17 mouse cellular contexts compared by ENCODE assay signal in genomic region chr4:142587345-142588035, GRCm38 (mm10).
A peak's percentile ranks its signal among the peaks of the same experiment; 100 is the strongest.
DNase-seq lines count a peak whose midpoint lies in the region; ATAC-seq and TF ChIP-seq lines count a peak whose summit lies in the region.
"Had no signal": no experiment of that assay in that cellular context is flagged by ENCODE, and none has a peak within 500 bp of the region (broad histone marks: within the 10 kb centered on the region; RNA-seq: fewer than 3 reads in every experiment).

No protein-coding gene starts in this region.

- peak; percentile 17 for DNase-seq in embryonic facial prominence, embryonic 11.5 days (ENCODE audit: low spot score)
- no peak for DNase-seq in embryonic facial prominence, embryonic 10.5 days (ENCODE audit: low spot score)
- no peak for DNase-seq in hindbrain, embryonic 14.5 days (ENCODE audit: low spot score)
- DNase-seq in midbrain, postnatal 0 days (ENCODE audit: low spot score): peak; percentile 48
- DNase-seq in layer of hippocampus, postnatal 25 days (ENCODE audit: extremely low spot score in 1 of 2, low spot score in 1 of 2): no peak
- no peak for DNase-seq in layer of hippocampus, postnatal 36 days
- no peak for DNase-seq in layer of hippocampus, adult 9-10 months (ENCODE audit: low spot score)
- DNase-seq: adrenal gland, adult 2 months; cerebellum, adult 11 months; lung, adult 2 months; lung, postnatal 4 days; thymus, postnatal 36 days had no signal

- H3K4me3 ChIP-seq in embryonic facial prominence, embryonic 11.5 days (ENCODE audit: low read depth, low read length): no peak overlapping the region
- H3K4me3 ChIP-seq in embryonic facial prominence, embryonic 10.5 days: no peak overlapping the region
- H3K4me3 ChIP-seq in forebrain, embryonic 12.5 days (replicated peaks): no peak overlapping the region
- H3K4me3 ChIP-seq in hindbrain, embryonic 14.5 days (replicated peaks; ENCODE audit: low read length): no peak overlapping the region
- H3K4me3 ChIP-seq in midbrain, postnatal 0 days (ENCODE audit: low read depth, low read length): no peak overlapping the region
- H3K4me3 ChIP-seq: midbrain, embryonic 12.5 days; neural tube, embryonic 12.5 days had no signal

- no peaks in the 10 kb centered on the region for H3K9me3 ChIP-seq in embryonic facial prominence, embryonic 11.5 days (replicated peaks; ENCODE audit: control insufficient read depth, low read length)
- H3K9me3 ChIP-seq in embryonic facial prominence, embryonic 10.5 days: no peaks in the 10 kb centered on the region
- H3K9me3 ChIP-seq in forebrain, embryonic 12.5 days: no peaks in the 10 kb centered on the region
- H3K9me3 ChIP-seq in hindbrain, embryonic 14.5 days (ENCODE audit: control insufficient read depth, low read length): peaks cover 6% of the 10 kb centered on the region; the same call in 1 of the 2 replicates
- H3K9me3 ChIP-seq in midbrain, postnatal 0 days (ENCODE audit: low read length): no peaks in the 10 kb centered on the region
- H3K9me3 ChIP-seq: embryonic facial prominence, embryonic 15.5 days; midbrain, embryonic 12.5 days; neural tube, embryonic 12.5 days had no signal

- H3K4me1 ChIP-seq in embryonic facial prominence, embryonic 11.5 days (ENCODE audit: control insufficient read depth, insufficient read depth, low read length): peaks cover 3% of the 10 kb centered on the region; the same call in 1 of the 2 replicates
- H3K4me1 ChIP-seq in embryonic facial prominence, embryonic 10.5 days: peaks cover 37% of the 10 kb centered on the region
- peaks cover 19% of the 10 kb centered on the region for H3K4me1 ChIP-seq in forebrain, embryonic 12.5 days
- peaks cover 22% of the 10 kb centered on the region for H3K4me1 ChIP-seq in hindbrain, embryonic 14.5 days (replicated peaks; ENCODE audit: control insufficient read depth, insufficient read depth, low read length)
- H3K4me1 ChIP-seq in midbrain, postnatal 0 days (ENCODE audit: insufficient read depth, low read length): 0 out of 2 replicates have a peak, but pooled peaks cover 9% of the 10 kb centered on the region

- 71% methylated on average over 22 of the region's 22 CpGs for WGBS in embryonic facial prominence, embryonic 11.5 days
- 76% methylated on average over 22 of the region's 22 CpGs for WGBS in embryonic facial prominence, embryonic 10.5 days
- 43% methylated on average over 22 of the region's 22 CpGs for WGBS in forebrain, embryonic 12.5 days
- WGBS in hindbrain, embryonic 14.5 days: 43% methylated on average over 22 of the region's 22 CpGs
- WGBS in midbrain, postnatal 0 days: 40% methylated on average over 22 of the region's 22 CpGs

- no peak for TF ChIP-seq CTCF in midbrain, postnatal 0 days (IDR thresholded peaks at IDR 0.05)

- ATAC-seq in embryonic facial prominence, embryonic 11.5 days (replicated peaks; ENCODE audit: insufficient number of reproducible peaks, low FRiP score, low TSS enrichment, low read depth): no peak
- ATAC-seq in forebrain, embryonic 12.5 days (ENCODE audit: low FRiP score): no peak
- ATAC-seq in hindbrain, embryonic 14.5 days (ENCODE audit: low FRiP score): no peak
- ATAC-seq in midbrain, postnatal 0 days (ENCODE audit: low FRiP score): no peak

- H3K9ac ChIP-seq in embryonic facial prominence, embryonic 11.5 days (replicated peaks; ENCODE audit: low read length): no peak overlapping the region
- H3K9ac ChIP-seq in forebrain, embryonic 12.5 days: no peak overlapping the region
- H3K9ac ChIP-seq in hindbrain, embryonic 14.5 days: 0 out of 2 replicates have a peak overlapping the region, but pooled peaks have one; percentile 14
- 0 out of 2 replicates have a peak overlapping the region, but pooled peaks have one; percentile 8 for H3K9ac ChIP-seq in midbrain, postnatal 0 days (replicated peaks; ENCODE audit: low read length, poor library complexity, severe bottlenecking)
- H3K9ac ChIP-seq: embryonic facial prominence, embryonic 15.5 days; midbrain, embryonic 12.5 days; neural tube, embryonic 12.5 days had no signal

- no peak overlapping the region for H3K4me2 ChIP-seq in embryonic facial prominence, embryonic 11.5 days (ENCODE audit: low read depth, low read length)
- H3K4me2 ChIP-seq in forebrain, embryonic 12.5 days: peak overlapping the region; percentile 31
- no peak overlapping the region for H3K4me2 ChIP-seq in hindbrain, embryonic 14.5 days (replicated peaks)
- 0 out of 2 replicates have a peak overlapping the region, but pooled peaks have one; percentile 3 for H3K4me2 ChIP-seq in midbrain, postnatal 0 days (ENCODE audit: low read depth, low read length, poor library complexity, severe bottlenecking)
- H3K4me2 ChIP-seq: midbrain, embryonic 12.5 days had no signal

- no peaks in the 10 kb centered on the region for H3K27me3 ChIP-seq in embryonic facial prominence, embryonic 11.5 days (ENCODE audit: control insufficient read depth, insufficient read depth, low read length)
- peaks cover 11% of the 10 kb centered on the region; the same call in 1 of the 2 replicates for H3K27me3 ChIP-seq in embryonic facial prominence, embryonic 10.5 days (replicated peaks; ENCODE audit: low read depth, poor library complexity, severe bottlenecking)
- H3K27me3 ChIP-seq in forebrain, embryonic 12.5 days: peaks cover 11% of the 10 kb centered on the region
- no peaks in the 10 kb centered on the region for H3K27me3 ChIP-seq in hindbrain, embryonic 14.5 days (ENCODE audit: control insufficient read depth, insufficient read depth, low read length)
- H3K27me3 ChIP-seq in midbrain, postnatal 0 days (ENCODE audit: insufficient read depth, low read length): no peaks in the 10 kb centered on the region
- H3K27me3 ChIP-seq: CH12.LX; embryonic facial prominence, embryonic 15.5 days; midbrain, embryonic 12.5 days; neural tube, embryonic 12.5 days had no signal

- H3K27ac ChIP-seq in embryonic facial prominence, embryonic 11.5 days (replicated peaks; ENCODE audit: low read depth, low read length): no peak overlapping the region
- H3K27ac ChIP-seq in embryonic facial prominence, embryonic 10.5 days (replicated peaks): no peak overlapping the region
- peak overlapping the region; percentile 25; the same call in 1 of the 2 replicates for H3K27ac ChIP-seq in forebrain, embryonic 12.5 days
- peak overlapping the region; percentile 68 for H3K27ac ChIP-seq in hindbrain, embryonic 14.5 days
- H3K27ac ChIP-seq in midbrain, postnatal 0 days (ENCODE audit: low read depth, low read length): peak overlapping the region; percentile 59
- H3K27ac ChIP-seq: embryonic facial prominence, embryonic 15.5 days had no signal

- H3K36me3 ChIP-seq in embryonic facial prominence, embryonic 11.5 days (replicated peaks; ENCODE audit: control insufficient read depth, insufficient read depth, low read depth, low read length): no peaks in the 10 kb centered on the region
- H3K36me3 ChIP-seq in embryonic facial prominence, embryonic 10.5 days (replicated peaks): no peaks in the 10 kb centered on the region
- no peaks in the 10 kb centered on the region for H3K36me3 ChIP-seq in forebrain, embryonic 12.5 days (replicated peaks)
- no peaks in the 10 kb centered on the region for H3K36me3 ChIP-seq in hindbrain, embryonic 14.5 days (replicated peaks; ENCODE audit: control insufficient read depth, insufficient read depth)
- H3K36me3 ChIP-seq in midbrain, postnatal 0 days (ENCODE audit: insufficient read depth, low read length): no peaks in the 10 kb centered on the region
- H3K36me3 ChIP-seq: embryonic facial prominence, embryonic 15.5 days; midbrain, embryonic 12.5 days; neural tube, embryonic 12.5 days had no signal

Comparison
In these comparisons a context has a peak if more than half of its experiments do, and no peak if none do; other contexts are left out.
1. DNase-seq: peak in embryonic facial prominence, embryonic 11.5 days (single experiment) and midbrain, postnatal 0 days (single experiment); none in embryonic facial prominence, embryonic 10.5 days (single experiment), hindbrain, embryonic 14.5 days (single experiment), layer of hippocampus, postnatal 25 days (0 of 2), layer of hippocampus, postnatal 36 days (0 of 2) and layer of hippocampus, adult 9-10 months (single experiment).
2. H3K27ac ChIP-seq: peak in forebrain, embryonic 12.5 days (single experiment), hindbrain, embryonic 14.5 days (single experiment) and midbrain, postnatal 0 days (single experiment); none in embryonic facial prominence, embryonic 11.5 days (single experiment) and embryonic facial prominence, embryonic 10.5 days (single experiment).
3. H3K4me2 ChIP-seq: peak in forebrain, embryonic 12.5 days (single experiment) and midbrain, postnatal 0 days (single experiment); none in embryonic facial prominence, embryonic 11.5 days (single experiment) and hindbrain, embryonic 14.5 days (single experiment).
4. H3K9ac ChIP-seq: peak in hindbrain, embryonic 14.5 days (single experiment) and midbrain, postnatal 0 days (single experiment); none in embryonic facial prominence, embryonic 11.5 days (single experiment) and forebrain, embryonic 12.5 days (single experiment).